In genomic region chrX:21061866-21062543, GRCm38 (mm10) we compare ENCODE assay signal across 8 mouse cellular contexts. TPM values are rescaled to one million over a fixed set of nuclear protein-coding genes. Genes with fewer than 3 reads are reported as not detected.
DNase-seq lines count a peak whose midpoint lies in the region; ATAC-seq and TF ChIP-seq lines count a peak whose summit lies in the region.

Gene Zfp182 (minus strand): TSS chrX:21062316.

- no peaks in the 10 kb centered on the region for H3K36me3 ChIP-seq in heart, embryonic 15.5 days
- no peaks in the 10 kb centered on the region for H3K36me3 ChIP-seq in liver, embryonic 14.5 days (replicated peaks; ENCODE audit: control insufficient read depth, insufficient read depth, low read depth)
- H3K36me3 ChIP-seq in neural tube, embryonic 11.5 days (ENCODE audit: control insufficient read depth, insufficient read depth, low read length): no peaks in the 10 kb centered on the region
- no peaks in the 10 kb centered on the region for H3K36me3 ChIP-seq in stomach, postnatal 0 days (ENCODE audit: control insufficient read depth, insufficient read depth, low read length)

- no peaks in the 10 kb centered on the region for H3K4me1 ChIP-seq in heart, embryonic 15.5 days (replicated peaks)
- no peaks in the 10 kb centered on the region for H3K4me1 ChIP-seq in liver, embryonic 14.5 days (replicated peaks; ENCODE audit: control insufficient read depth in 2 of 2, insufficient read depth in 2 of 2, low read length in 1 of 2)
- no peaks in the 10 kb centered on the region for H3K4me1 ChIP-seq in neural tube, embryonic 11.5 days (ENCODE audit: control insufficient read depth, insufficient read depth, low read length)
- H3K4me1 ChIP-seq in stomach, postnatal 0 days (replicated peaks; ENCODE audit: control insufficient read depth, insufficient read depth): no peaks in the 10 kb centered on the region

- TF ChIP-seq EP300 in liver, embryonic 14.5 days (IDR thresholded peaks at IDR 0.05; ENCODE audit: low read depth): no peak
- TF ChIP-seq EP300 in stomach, postnatal 0 days (optimal IDR thresholded peaks at IDR 0.05): no peak

- DNase-seq in CD4-positive, CD25-positive, alpha-beta regulatory T cell, adult 2 months (ENCODE audit: low read depth, low spot score): peak; percentile 89
- DNase-seq in c-Kit-negative CD71-positive TER-119-positive erythroid progenitor cells, embryonic 14.5 days (ENCODE audit: low read depth, low spot score): peak; percentile 52
- peak; percentile 38 for DNase-seq in fibroblast of lung, adult 2 months (ENCODE audit: low read depth)
- DNase-seq in kidney, postnatal 25 days: peak; percentile 83 to 91
- peak; percentile 59 to 70 (median 64) for DNase-seq in liver, embryonic 14.5 days (ENCODE audit: low read depth in 3 of 3, low spot score in 3 of 3)
- peak; percentile 75 for DNase-seq in neural tube, embryonic 11.5 days (ENCODE audit: low spot score)
- peak; percentile 75 for DNase-seq in stomach, postnatal 0 days (ENCODE audit: low spot score)

- peak within 1 kb of the TSS; percentile 42 for H3K9ac ChIP-seq in heart, embryonic 15.5 days
- H3K9ac ChIP-seq in liver, embryonic 14.5 days (replicated peaks): peak within 1 kb of the TSS; percentile 54
- H3K9ac ChIP-seq in neural tube, embryonic 11.5 days (ENCODE audit: low read length): peak within 1 kb of the TSS; percentile 40
- H3K9ac ChIP-seq in stomach, postnatal 0 days (ENCODE audit: low read length): peak within 1 kb of the TSS; percentile 56

- 13% methylated on average over 25 of the region's 25 CpGs for WGBS in heart, embryonic 15.5 days
- 17% methylated on average over 25 of the region's 25 CpGs for WGBS in liver, embryonic 14.5 days (ENCODE audit: insufficient replicate concordance)
- WGBS in neural tube, embryonic 11.5 days: 24% methylated on average over 25 of the region's 25 CpGs
- 17% methylated on average over 25 of the region's 25 CpGs for WGBS in stomach, postnatal 0 days

- peak within 1 kb of the TSS; percentile 51 for H3K4me2 ChIP-seq in heart, embryonic 15.5 days
- peak within 1 kb of the TSS; percentile 58 for H3K4me2 ChIP-seq in liver, embryonic 14.5 days (ENCODE audit: low read depth)
- H3K4me2 ChIP-seq in neural tube, embryonic 11.5 days (ENCODE audit: low read depth): peak within 1 kb of the TSS; percentile 45
- H3K4me2 ChIP-seq in stomach, postnatal 0 days (replicated peaks; ENCODE audit: low read depth): peak within 1 kb of the TSS; percentile 45

- ATAC-seq in heart, embryonic 15.5 days (replicated peaks; ENCODE audit: insufficient number of reproducible peaks, insufficient read depth, low FRiP score, low read depth): peak; percentile 83
- ATAC-seq in liver, embryonic 14.5 days (ENCODE audit: insufficient read depth): peak; percentile 81
- peak; percentile 94 for ATAC-seq in neural tube, embryonic 11.5 days (ENCODE audit: insufficient read depth, low FRiP score, low TSS enrichment)
- peak; percentile 94 for ATAC-seq in stomach, postnatal 0 days (ENCODE audit: low FRiP score, low TSS enrichment)

- no peak for TF ChIP-seq CTCF in liver, embryonic 14.5 days (IDR thresholded peaks at IDR 0.05; ENCODE audit: low read depth)
- TF ChIP-seq CTCF in stomach, postnatal 0 days (IDR thresholded peaks at IDR 0.05; ENCODE audit: low read depth): no peak

- no peak within 1 kb of the TSS for H3K27ac ChIP-seq in heart, embryonic 15.5 days
- no peak within 1 kb of the TSS for H3K27ac ChIP-seq in liver, embryonic 14.5 days
- no peak within 1 kb of the TSS for H3K27ac ChIP-seq in neural tube, embryonic 11.5 days (ENCODE audit: low read depth, low read length)
- H3K27ac ChIP-seq in stomach, postnatal 0 days (replicated peaks): no peak within 1 kb of the TSS

- no peaks in the 10 kb centered on the region for H3K9me3 ChIP-seq in heart, embryonic 15.5 days (replicated peaks)
- no peaks in the 10 kb centered on the region for H3K9me3 ChIP-seq in liver, embryonic 14.5 days (ENCODE audit: control insufficient read depth, low read length)
- no peaks in the 10 kb centered on the region for H3K9me3 ChIP-seq in neural tube, embryonic 11.5 days (ENCODE audit: control insufficient read depth, low read length)
- H3K9me3 ChIP-seq in stomach, postnatal 0 days (ENCODE audit: control insufficient read depth, low read length): no peaks in the 10 kb centered on the region

- H3K4me3 ChIP-seq in heart, embryonic 15.5 days: peak within 1 kb of the TSS; percentile 63
- peak within 1 kb of the TSS; percentile 57 to 97 for H3K4me3 ChIP-seq in liver, embryonic 14.5 days (ENCODE audit: insufficient read depth in 1 of 2, low read depth in 2 of 2, low read length in 2 of 2)
- H3K4me3 ChIP-seq in neural tube, embryonic 11.5 days (ENCODE audit: low read depth, low read length): peak within 1 kb of the TSS; percentile 42
- peak within 1 kb of the TSS; percentile 51 for H3K4me3 ChIP-seq in stomach, postnatal 0 days (ENCODE audit: low read depth, low read length)

- no peaks in the 10 kb centered on the region for H3K27me3 ChIP-seq in heart, embryonic 15.5 days
- H3K27me3 ChIP-seq in liver, embryonic 14.5 days (ENCODE audit: control insufficient read depth, insufficient read depth, low read length): no peaks in the 10 kb centered on the region
- no peaks in the 10 kb centered on the region for H3K27me3 ChIP-seq in neural tube, embryonic 11.5 days (ENCODE audit: control insufficient read depth, insufficient read depth, low read length)
- no peaks in the 10 kb centered on the region for H3K27me3 ChIP-seq in stomach, postnatal 0 days (ENCODE audit: control insufficient read depth, insufficient read depth, low read length)

RNA-seq across cellular contexts. Expression of gene Zfp182, which starts in this region (rescaled TPM):
- 4.4 and 4.5 TPM in 2 replicates for polyA plus RNA-seq in heart, embryonic 15.5 days (2015; fragmentation: Nextera tagmentation; extraction: Ambion mirVana)
- 0.79 and 1.6 TPM in 2 replicates for polyA plus RNA-seq in liver, embryonic 14.5 days (2012; rRNA removed)
- 1.8 and 2.0 TPM in 2 replicates for polyA plus RNA-seq in liver, embryonic 14.5 days (2014; fragmentation: Nextera tagmentation; extraction: Ambion mirVana)
- polyA plus RNA-seq in neural tube, embryonic 11.5 days (2014; fragmentation: Nextera tagmentation; extraction: Ambion mirVana): 6.5 and 7.4 TPM in 2 replicates
- 2.8 TPM in 2 replicates for polyA plus RNA-seq in stomach, postnatal 0 days (2015; fragmentation: Nextera tagmentation; extraction: Ambion mirVana)

Comparison
In these comparisons a context has a peak if more than half of its experiments do, and no peak if none do; other contexts are left out.
1. DNase-seq: peak in every context shown above with its lines; median percentile 89 in CD4-positive, CD25-positive, alpha-beta regulatory T cell, adult 2 months; 87 in kidney, postnatal 25 days; 75 in neural tube, embryonic 11.5 days; 75 in stomach, postnatal 0 days; 64 in liver, embryonic 14.5 days; 52 in c-Kit-negative CD71-positive TER-119-positive erythroid progenitor cells, embryonic 14.5 days; 38 in fibroblast of lung, adult 2 months.